Comparison of ENCODE assay signal across 7 mouse cellular contexts in genomic region chr7:30090092-30090969, GRCm38 (mm10). TPM values are rescaled to one million over a fixed set of nuclear protein-coding genes. Genes with fewer than 3 reads are reported as not detected.
DNase-seq lines count a peak whose midpoint lies in the region; ATAC-seq lines count a peak whose summit lies in the region.

TSS of gene Gm26920 (minus strand) at chr7:30090410.
TSS of gene Zfp566 (minus strand) at chr7:30090527.

- H3K4me2 ChIP-seq in embryonic facial prominence, embryonic 11.5 days (ENCODE audit: low read depth, low read length), result peak within 1 kb of the TSS; percentile 74
- peak within 1 kb of the TSS; percentile 87 for H3K4me2 ChIP-seq in midbrain, embryonic 13.5 days (replicated peaks)

- WGBS in embryonic facial prominence, embryonic 11.5 days, result under 1% methylated on average over 40 of the region's 40 CpGs
- WGBS in limb, embryonic 10.5 days, result under 1% methylated on average over 40 of the region's 40 CpGs
- under 1% methylated on average over 40 of the region's 40 CpGs for WGBS in midbrain, embryonic 13.5 days

- H3K27ac ChIP-seq in embryonic facial prominence, embryonic 11.5 days (replicated peaks; ENCODE audit: low read depth, low read length), result peak within 1 kb of the TSS; percentile 72; the same call in 1 of the 2 replicates
- peak within 1 kb of the TSS; percentile 90 for H3K27ac ChIP-seq in limb, embryonic 10.5 days
- H3K27ac ChIP-seq in midbrain, embryonic 13.5 days, result peak within 1 kb of the TSS; percentile 88

- ATAC-seq in embryonic facial prominence, embryonic 11.5 days (replicated peaks; ENCODE audit: insufficient number of reproducible peaks, low FRiP score, low TSS enrichment, low read depth), result peak; percentile 85
- ATAC-seq in granulocyte monocyte progenitor cell, adult 5-6 weeks (replicated peaks; ENCODE audit: poor library complexity, severe bottlenecking), result peak; percentile 81
- ATAC-seq in midbrain, embryonic 13.5 days, result peak; percentile 94

- H3K4me3 ChIP-seq in embryonic facial prominence, embryonic 11.5 days (ENCODE audit: low read depth, low read length), result peak within 1 kb of the TSS; percentile 64
- peak within 1 kb of the TSS; percentile 81 for H3K4me3 ChIP-seq in limb, embryonic 10.5 days
- H3K4me3 ChIP-seq in midbrain, embryonic 13.5 days (replicated peaks), result peak within 1 kb of the TSS; percentile 75

- H3K9me3 ChIP-seq in embryonic facial prominence, embryonic 11.5 days (replicated peaks; ENCODE audit: control insufficient read depth, low read length), result no peaks in the 10 kb centered on the region
- no peaks in the 10 kb centered on the region for H3K9me3 ChIP-seq in limb, embryonic 10.5 days (replicated peaks)
- no peaks in the 10 kb centered on the region for H3K9me3 ChIP-seq in midbrain, embryonic 13.5 days

- DNase-seq in adrenal gland, postnatal 14 days, result peak; percentile 96
- DNase-seq in embryonic facial prominence, embryonic 11.5 days (ENCODE audit: low spot score), result peak; percentile 99
- peak; percentile 97 for DNase-seq in kidney, adult 11 months
- DNase-seq in limb, embryonic 10.5 days (ENCODE audit: low spot score), result peak; percentile 96
- peak; percentile 87 for DNase-seq in spleen, adult 12 weeks (ENCODE audit: low spot score)

- peak within 1 kb of the TSS; percentile 70 for H3K9ac ChIP-seq in embryonic facial prominence, embryonic 11.5 days (replicated peaks; ENCODE audit: low read length)
- H3K9ac ChIP-seq in midbrain, embryonic 13.5 days (replicated peaks), result peak within 1 kb of the TSS; percentile 81

- H3K27me3 ChIP-seq in embryonic facial prominence, embryonic 11.5 days (ENCODE audit: control insufficient read depth, insufficient read depth, low read length), result no peaks in the 10 kb centered on the region
- no peaks in the 10 kb centered on the region for H3K27me3 ChIP-seq in limb, embryonic 10.5 days (ENCODE audit: low read depth, poor library complexity, severe bottlenecking)
- H3K27me3 ChIP-seq in midbrain, embryonic 13.5 days, result no peaks in the 10 kb centered on the region

- H3K4me1 ChIP-seq in embryonic facial prominence, embryonic 11.5 days (ENCODE audit: control insufficient read depth, insufficient read depth, low read length), result peaks cover 2% of the 10 kb centered on the region; the same call in 1 of the 2 replicates
- H3K4me1 ChIP-seq in limb, embryonic 10.5 days, result peaks cover 35% of the 10 kb centered on the region
- peaks cover 36% of the 10 kb centered on the region for H3K4me1 ChIP-seq in midbrain, embryonic 13.5 days (replicated peaks)

- peaks cover 5% of the 10 kb centered on the region for H3K36me3 ChIP-seq in embryonic facial prominence, embryonic 11.5 days (replicated peaks; ENCODE audit: control insufficient read depth, insufficient read depth, low read depth, low read length)
- H3K36me3 ChIP-seq in limb, embryonic 10.5 days, result peaks cover 27% of the 10 kb centered on the region
- H3K36me3 ChIP-seq in midbrain, embryonic 13.5 days, result peaks cover 18% of the 10 kb centered on the region

RNA-seq across cellular contexts. Expression of gene Gm26920, which starts in this region (rescaled TPM):
- total RNA-seq in adrenal gland, postnatal 14 days (2021), result 0.45 and 1.4 TPM in 2 replicates
- polyA plus RNA-seq in embryonic facial prominence, embryonic 11.5 days (2014; fragmentation: Nextera tagmentation; extraction: Ambion mirVana), result 3.6 and 4.8 TPM in 2 replicates
- 2.8 TPM in 1 of 2 replicates, not detected in the other for total RNA-seq in granulocyte monocyte progenitor cell, adult 5-6 weeks (2014; fragmentation: Nextera tagmentation)
- not detected in 2 replicates for total RNA-seq in granulocyte monocyte progenitor cell, adult 5-6 weeks (2017)
- polyA plus RNA-seq in limb, embryonic 10.5 days (2016; fragmentation: Nextera tagmentation; extraction: Ambion mirVana), result 2.4 and 3.3 TPM in 2 replicates
- 1.1 and 4.4 TPM in 2 replicates for polyA plus RNA-seq in midbrain, embryonic 13.5 days (2015; fragmentation: Nextera tagmentation; extraction: Ambion mirVana)

RNA-seq across cellular contexts. Expression of gene Zfp566, which starts in this region (rescaled TPM):
- 1.6 and 2.5 TPM in 2 replicates for total RNA-seq in adrenal gland, postnatal 14 days (2021)
- polyA plus RNA-seq in embryonic facial prominence, embryonic 11.5 days (2014; fragmentation: Nextera tagmentation; extraction: Ambion mirVana), result 17.5 and 18.4 TPM in 2 replicates
- total RNA-seq in granulocyte monocyte progenitor cell, adult 5-6 weeks (2014; fragmentation: Nextera tagmentation), result 7.6 and 15.7 TPM in 2 replicates
- 3.2 and 6.0 TPM in 2 replicates for total RNA-seq in granulocyte monocyte progenitor cell, adult 5-6 weeks (2017)
- 20.5 and 23.6 TPM in 2 replicates for polyA plus RNA-seq in limb, embryonic 10.5 days (2016; fragmentation: Nextera tagmentation; extraction: Ambion mirVana)
- 19.3 and 20.4 TPM in 2 replicates for polyA plus RNA-seq in midbrain, embryonic 13.5 days (2015; fragmentation: Nextera tagmentation; extraction: Ambion mirVana)

Comparison
In these comparisons a context has a peak if more than half of its experiments do, and no peak if none do; other contexts are left out.
1. Peak in every context shown above with its lines: DNase-seq, ATAC-seq, H3K4me3 ChIP-seq and H3K27ac ChIP-seq.